Mouse (Mus musculus): ENCODE measurements at regions not wholly inside any gene's neighbourhood (a gene's known extent, or its start where the extent isn't known, plus 50 kb on each side); places are given as distances from the start of the nearest gene placed in this dataset.
A peak's percentile ranks its signal among the peaks of the same experiment; 100 is the strongest.

DNA sequence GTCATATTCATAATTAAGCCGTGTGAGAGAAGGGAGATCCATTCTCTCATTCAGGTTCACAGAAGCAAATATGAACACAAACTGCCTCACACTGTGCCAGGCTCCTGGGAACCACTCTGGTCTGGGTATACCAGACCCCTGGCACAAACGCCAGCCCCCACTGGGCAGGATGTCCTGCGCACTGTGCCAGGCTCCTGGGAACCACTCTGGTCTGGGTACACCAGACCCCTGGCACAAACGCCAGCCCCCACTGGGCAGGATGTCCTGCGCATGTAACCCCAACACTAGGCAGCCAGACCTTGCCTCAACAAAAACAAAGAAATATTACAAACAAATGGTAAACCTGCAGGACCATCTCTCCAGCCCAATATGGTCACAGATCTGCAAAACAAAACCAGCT, 101.2 kb upstream of the Spred2 start:
- no peaks in the 10 kb centered on the region for H3K36me3 ChIP-seq (ENCODE audit: control insufficient read depth, insufficient read depth, low read length, poor library complexity, severe bottlenecking)
- H3K9me3 ChIP-seq (ENCODE audit: control insufficient read depth, insufficient read depth, low read depth, low read length), result no peaks in the 10 kb centered on the region
- no peak for DNase-seq (ENCODE audit: low read depth, low spot score)
- H3K4me3 ChIP-seq (ENCODE audit: insufficient read depth in 1 of 2, low read depth in 1 of 2, low read length in 2 of 2, poor library complexity in 1 of 2, severe bottlenecking in 1 of 2), result no peak overlapping the region
- H3K4me1 ChIP-seq (ENCODE audit: control insufficient read depth in 2 of 2, insufficient read depth in 2 of 2, low read length in 2 of 2, poor library complexity in 1 of 2), result peaks cover 4 to 7% of the 10 kb centered on the region in 2 experiments; a peak in 2 of 4 replicates
- no peak overlapping the region for H3K27ac ChIP-seq (ENCODE audit: insufficient read depth, low read depth, low read length, poor library complexity, severe bottlenecking)
- TF ChIP-seq MAFK (IDR thresholded peaks at IDR 0.05; ENCODE audit: insufficient read depth, low read depth, low read length) (no peak), ZC3H11A (IDR thresholded peaks at IDR 0.05; ENCODE audit: borderline replicate concordance, low read depth, low read length) (no peak), ZNF384 (IDR thresholded peaks at IDR 0.05; ENCODE audit: low read depth, low read length) (no peak), HCFC1 (IDR thresholded peaks at IDR 0.05; ENCODE audit: borderline replicate concordance, insufficient read depth, low read length) (no peak), CHD2 (IDR thresholded peaks at IDR 0.05; ENCODE audit: low read depth, low read length) (no peak)
- in situ Hi-C loops (cut with MboI; ENCODE audit: low sequenced_read_pairs in 2 of 2, unreplicated experiment in 2 of 2), result loop anchor here in 1 of 2 experiments (5.0 kb wide), 1 partner anchor 209 kb away; no protein-coding TSS in a partner anchor
- no peak overlapping the region for H3K9ac ChIP-seq (ENCODE audit: insufficient read depth, low read depth, low read length, poor library complexity, severe bottlenecking)

DNA sequence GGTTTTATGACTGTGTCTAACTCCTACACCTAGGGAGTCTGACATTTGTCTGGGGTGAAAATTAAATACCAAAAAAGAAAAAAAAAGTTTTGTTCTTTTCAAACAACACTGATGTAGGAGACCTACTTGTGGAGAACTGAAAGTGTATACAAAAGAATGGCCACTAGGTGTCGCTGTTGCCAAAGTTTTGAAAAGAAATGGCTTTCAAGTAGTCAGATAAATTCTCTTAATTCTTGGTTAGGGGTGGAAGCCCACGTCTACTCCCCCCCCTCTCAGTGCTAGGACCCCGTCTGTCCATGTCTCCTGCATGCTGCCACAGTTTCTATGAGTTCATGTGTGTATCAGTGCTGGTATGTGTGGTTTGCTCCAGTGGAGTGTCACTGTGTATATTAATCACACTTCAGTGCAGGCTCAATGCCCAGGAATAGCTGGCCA, 100.7 kb upstream of the Spred2 start:
- no peaks in the 10 kb centered on the region for H3K36me3 ChIP-seq (ENCODE audit: control insufficient read depth, insufficient read depth, low read length, poor library complexity, severe bottlenecking)
- in situ Hi-C loops (cut with MboI; ENCODE audit: low sequenced_read_pairs in 2 of 2, unreplicated experiment in 2 of 2), result loop anchor here in 1 of 2 experiments (5.0 kb wide), 1 partner anchor 209 kb away; no protein-coding TSS in a partner anchor
- TF ChIP-seq HCFC1 (IDR thresholded peaks at IDR 0.05; ENCODE audit: borderline replicate concordance, insufficient read depth, low read length) (no peak), ZC3H11A (IDR thresholded peaks at IDR 0.05; ENCODE audit: borderline replicate concordance, low read depth, low read length) (peak; percentile 68; the same call in 1 of the 2 replicates)
- no peak overlapping the region for H3K9ac ChIP-seq (ENCODE audit: insufficient read depth, low read depth, low read length, poor library complexity, severe bottlenecking)
- H3K9me3 ChIP-seq (ENCODE audit: control insufficient read depth, insufficient read depth, low read depth, low read length), result no peaks in the 10 kb centered on the region
- no peak overlapping the region for H3K27ac ChIP-seq (ENCODE audit: insufficient read depth, low read depth, low read length, poor library complexity, severe bottlenecking)
- peaks cover 5 to 12% of the 10 kb centered on the region in 2 experiments; a peak in 2 of 4 replicates for H3K4me1 ChIP-seq (ENCODE audit: control insufficient read depth in 2 of 2, insufficient read depth in 2 of 2, low read length in 2 of 2, poor library complexity in 1 of 2)
- H3K4me3 ChIP-seq (ENCODE audit: insufficient read depth in 1 of 2, low read depth in 1 of 2, low read length in 2 of 2, poor library complexity in 1 of 2, severe bottlenecking in 1 of 2), result no peak overlapping the region
- peak; percentile 78 for DNase-seq (ENCODE audit: low read depth, low spot score)

DNA sequence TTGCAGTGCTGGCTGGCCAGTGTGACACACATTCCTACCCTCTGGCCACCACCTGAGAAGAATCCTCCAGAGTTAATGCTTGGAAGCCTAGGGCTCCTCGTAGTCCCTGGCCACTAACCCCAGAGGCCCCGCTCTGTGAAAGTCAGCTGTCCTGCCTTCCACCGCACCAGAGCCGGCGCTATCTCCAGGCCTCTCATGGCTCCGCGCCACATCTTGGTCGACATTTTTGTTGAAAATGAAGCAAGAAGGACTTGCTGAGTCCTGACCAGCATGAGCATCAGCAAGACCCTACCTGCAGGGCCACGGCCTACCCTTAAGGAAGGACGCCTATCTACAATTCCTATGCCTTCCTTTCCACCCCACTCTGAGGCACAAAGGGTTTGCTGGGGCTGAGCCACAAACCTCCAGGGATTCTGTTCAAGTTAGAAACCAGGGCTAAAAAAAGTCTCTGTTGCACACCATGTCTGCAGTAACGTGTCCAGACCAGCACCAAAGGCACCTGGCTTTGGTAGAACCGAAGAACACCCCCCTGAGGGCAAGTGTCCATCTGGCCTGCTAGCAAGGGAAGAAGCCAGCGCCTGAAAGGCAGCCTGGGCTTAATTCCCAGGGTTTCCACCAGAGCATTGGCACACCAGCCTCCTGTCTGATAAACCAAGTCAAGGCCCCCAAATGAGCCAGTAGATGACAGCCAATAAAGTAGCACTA, 97.5 kb upstream of the Spred2 start:
- no peak overlapping the region for H3K27ac ChIP-seq (ENCODE audit: insufficient read depth, low read depth, low read length, poor library complexity, severe bottlenecking)
- TF ChIP-seq HCFC1 (IDR thresholded peaks at IDR 0.05; ENCODE audit: borderline replicate concordance, insufficient read depth, low read length) (no peak), CHD2 (IDR thresholded peaks at IDR 0.05; ENCODE audit: low read depth, low read length) (no peak), ZNF384 (IDR thresholded peaks at IDR 0.05; ENCODE audit: low read depth, low read length) (no peak), ZC3H11A (IDR thresholded peaks at IDR 0.05; ENCODE audit: borderline replicate concordance, low read depth, low read length) (no peak), MAFK (IDR thresholded peaks at IDR 0.05; ENCODE audit: insufficient read depth, low read depth, low read length) (no peak)
- H3K4me3 ChIP-seq (ENCODE audit: insufficient read depth in 1 of 2, low read depth in 1 of 2, low read length in 2 of 2, poor library complexity in 1 of 2, severe bottlenecking in 1 of 2), result no peak overlapping the region
- in situ Hi-C loops (cut with MboI; ENCODE audit: low sequenced_read_pairs in 2 of 2, unreplicated experiment in 2 of 2), result no loop called here
- H3K9me3 ChIP-seq (ENCODE audit: control insufficient read depth, insufficient read depth, low read depth, low read length), result no peaks in the 10 kb centered on the region
- H3K4me1 ChIP-seq (ENCODE audit: control insufficient read depth in 2 of 2, insufficient read depth in 2 of 2, low read length in 2 of 2, poor library complexity in 1 of 2), result peaks cover 7 to 20% of the 10 kb centered on the region in 2 experiments; a peak in 2 of 4 replicates
- no peak for DNase-seq (ENCODE audit: low read depth, low spot score)
- H3K36me3 ChIP-seq (ENCODE audit: control insufficient read depth, insufficient read depth, low read length, poor library complexity, severe bottlenecking), result no peaks in the 10 kb centered on the region
- H3K9ac ChIP-seq (ENCODE audit: insufficient read depth, low read depth, low read length, poor library complexity, severe bottlenecking), result no peak overlapping the region

DNA sequence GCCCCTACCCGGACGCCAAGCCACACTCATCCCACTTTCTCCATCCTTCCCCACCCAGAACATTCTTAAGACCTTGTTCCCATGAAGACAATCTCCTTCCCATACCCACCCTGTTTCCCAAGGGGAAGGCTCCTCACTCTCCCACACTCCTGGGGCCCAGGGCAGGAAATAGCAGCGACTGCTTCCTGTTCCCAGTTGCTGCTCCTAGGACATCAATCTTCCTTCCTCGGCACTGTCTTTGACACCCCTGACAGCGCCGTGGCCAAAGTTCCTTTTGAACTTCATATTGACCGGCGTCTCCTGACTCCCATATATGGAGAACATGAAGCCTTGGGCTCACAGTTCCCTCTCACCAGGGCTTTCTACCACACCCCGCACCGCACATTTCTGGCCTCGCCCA, 96.2 kb upstream of the Spred2 start:
- DNase-seq (ENCODE audit: low read depth, low spot score), result no peak
- no peaks in the 10 kb centered on the region for H3K9me3 ChIP-seq (ENCODE audit: control insufficient read depth, insufficient read depth, low read depth, low read length)
- H3K4me1 ChIP-seq (ENCODE audit: control insufficient read depth in 2 of 2, insufficient read depth in 2 of 2, low read length in 2 of 2, poor library complexity in 1 of 2), result peaks cover 7 to 20% of the 10 kb centered on the region in 2 experiments; a peak in 2 of 4 replicates
- H3K4me3 ChIP-seq (ENCODE audit: insufficient read depth in 1 of 2, low read depth in 1 of 2, low read length in 2 of 2, poor library complexity in 1 of 2, severe bottlenecking in 1 of 2), result no peak overlapping the region
- no peaks in the 10 kb centered on the region for H3K36me3 ChIP-seq (ENCODE audit: control insufficient read depth, insufficient read depth, low read length, poor library complexity, severe bottlenecking)
- in situ Hi-C loops (cut with MboI; ENCODE audit: low sequenced_read_pairs in 2 of 2, unreplicated experiment in 2 of 2), result no loop called here
- no peak overlapping the region for H3K27ac ChIP-seq (ENCODE audit: insufficient read depth, low read depth, low read length, poor library complexity, severe bottlenecking)
- H3K9ac ChIP-seq (ENCODE audit: insufficient read depth, low read depth, low read length, poor library complexity, severe bottlenecking), result no peak overlapping the region
- TF ChIP-seq MAFK (IDR thresholded peaks at IDR 0.05; ENCODE audit: insufficient read depth, low read depth, low read length) (no peak), CHD2 (IDR thresholded peaks at IDR 0.05; ENCODE audit: low read depth, low read length) (no peak), ZNF384 (IDR thresholded peaks at IDR 0.05; ENCODE audit: low read depth, low read length) (no peak), HCFC1 (IDR thresholded peaks at IDR 0.05; ENCODE audit: borderline replicate concordance, insufficient read depth, low read length) (no peak), ZC3H11A (IDR thresholded peaks at IDR 0.05; ENCODE audit: borderline replicate concordance, low read depth, low read length) (no peak)

All from ES-E14 (cell line).